Mouse (Mus musculus) megakaryocyte, embryonic 14.5 days (primary cell): Measurements from ENCODE around the gene Alas2.

Experiments
- FLI1 ChIP-seq: IDR thresholded peaks from 2 replicates; pipeline ENCODE4 v1.6.1; 2012; ENCODE audit warnings: low read length, inconsistent platforms, mixed read lengths
- GATA1 ChIP-seq: IDR thresholded peaks from 3 replicates; pipeline ENCODE4 v1.6.1; 2012; ENCODE audit warnings: mixed read lengths, low read length, inconsistent platforms, borderline replicate concordance

DNA sequence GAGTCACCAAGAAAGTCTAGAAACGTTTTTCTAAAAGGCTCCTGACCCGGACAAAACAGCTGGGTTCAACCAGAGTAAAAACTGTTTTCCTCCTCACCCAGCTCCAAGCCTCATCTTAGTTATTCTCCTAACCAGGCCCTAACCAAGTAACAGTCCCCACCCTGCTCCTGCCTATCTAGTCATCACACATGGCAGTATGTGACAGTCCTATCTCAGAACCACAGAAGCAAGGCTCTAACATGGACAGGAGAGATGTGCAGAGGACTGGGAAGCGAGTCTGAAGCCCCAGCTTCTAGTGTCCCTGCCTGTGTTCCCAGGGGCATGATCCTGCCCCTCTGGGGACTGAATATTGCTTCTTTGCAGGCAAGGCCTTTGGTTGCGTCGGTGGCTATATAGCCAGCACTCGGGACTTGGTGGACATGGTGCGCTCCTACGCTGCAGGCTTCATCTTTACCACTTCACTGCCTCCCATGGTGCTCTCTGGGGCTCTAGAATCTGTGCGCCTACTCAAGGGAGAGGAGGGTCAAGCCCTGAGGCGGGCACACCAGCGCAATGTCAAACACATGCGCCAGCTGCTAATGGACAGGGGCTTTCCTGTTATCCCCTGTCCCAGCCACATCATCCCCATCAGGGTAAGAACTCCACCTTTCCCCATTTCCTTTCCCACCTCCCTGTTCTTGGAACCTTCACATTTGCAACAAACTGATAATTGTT is 17.6 kb downstream of the Alas2 start:
- TF ChIP-seq GATA1, result no peak
- TF ChIP-seq FLI1, result no peak
